Mouse (Mus musculus): ENCODE results near the gene Eif2s3x. TPM values are rescaled to one million over a fixed set of nuclear protein-coding genes. Genes with fewer than 3 reads are reported as not detected.

The Eif2s3x gene
- polyA plus RNA-seq, 1 experiment from 2014 or later = 37.0 TPM

DNA sequence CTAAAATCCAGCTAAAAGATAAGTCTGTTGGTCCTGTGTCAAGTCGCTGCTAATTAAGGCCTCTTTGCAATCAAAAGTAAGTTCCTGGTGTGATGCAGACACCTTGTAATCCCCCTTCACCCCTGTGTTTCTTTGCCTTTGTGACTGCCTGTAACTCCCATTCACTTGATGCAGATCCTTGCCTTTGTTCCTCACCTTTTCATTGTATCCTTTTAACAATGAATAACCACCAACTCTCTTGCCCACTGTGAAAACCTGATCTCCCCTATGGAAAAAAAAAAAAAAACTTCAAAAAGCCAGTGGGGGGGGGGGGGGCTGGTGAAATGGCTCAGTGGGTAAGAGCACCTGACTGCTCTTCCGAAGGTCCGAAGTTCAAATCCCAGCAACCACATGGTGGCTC is 28.8 kb downstream of the Eif2s3x start:
- TF ChIP-seq EP300 (optimal IDR thresholded peaks at IDR 0.05) = no peak
- no peak for TF ChIP-seq CTCF (IDR thresholded peaks at IDR 0.05; ENCODE audit: low read depth)
- 36% methylated on average over 1 of the region's 3 CpGs for WGBS

DNA sequence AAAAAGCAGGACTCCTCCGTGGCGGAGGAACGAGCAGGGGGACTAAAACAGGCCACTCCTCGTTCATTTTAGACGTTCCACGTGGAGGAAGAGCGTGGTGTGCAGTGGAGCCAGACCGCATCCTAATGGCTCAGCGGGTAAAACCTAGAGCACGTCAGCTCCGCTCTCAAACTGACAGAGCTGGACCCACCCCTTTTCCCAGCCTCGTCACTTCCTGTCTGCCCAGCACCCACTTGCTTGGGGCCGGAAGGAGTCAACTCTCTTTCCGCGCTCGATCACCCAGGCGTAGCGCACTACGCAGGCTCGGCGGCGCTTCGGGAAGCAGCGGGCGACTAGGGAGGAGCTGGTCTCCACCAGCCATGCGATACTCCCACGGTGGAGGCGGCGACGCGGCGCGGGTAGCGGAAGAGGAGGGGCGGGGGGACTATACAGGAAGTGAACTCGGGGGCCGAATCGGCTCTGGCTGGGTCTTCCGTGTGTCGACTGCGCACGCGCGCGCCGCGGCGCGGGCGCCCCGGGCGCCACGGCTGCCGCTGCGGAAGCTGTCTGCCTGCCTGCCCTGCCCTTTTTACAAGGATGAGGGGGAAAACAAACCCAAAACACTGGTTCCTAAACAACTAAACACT is 34.8 kb downstream of the Eif2s3x start:
- peak overlapping the region; percentile 45 for H3K4me3 ChIP-seq (ENCODE audit: low read depth, low read length)
- peak; percentile 99 for ATAC-seq (ENCODE audit: low FRiP score, low TSS enrichment)

More for the DNA sequence above, 28.8 kb downstream of the Eif2s3x start:
- no peaks in the 10 kb centered on the region for H3K9me3 ChIP-seq (ENCODE audit: control insufficient read depth, low read length)
- H3K9ac ChIP-seq (ENCODE audit: low read length) = no peak overlapping the region
- ATAC-seq (ENCODE audit: low FRiP score, low TSS enrichment) (no peak), DNase-seq (ENCODE audit: low spot score) (no peak)
- H3K27ac ChIP-seq (replicated peaks) = no peak overlapping the region
- H3K4me2 ChIP-seq (replicated peaks; ENCODE audit: low read depth) = no peak overlapping the region
- H3K36me3 ChIP-seq (ENCODE audit: control insufficient read depth, insufficient read depth, low read length) = no peaks in the 10 kb centered on the region
- no peak overlapping the region for H3K4me3 ChIP-seq (ENCODE audit: low read depth, low read length)
- no peaks in the 10 kb centered on the region for H3K4me1 ChIP-seq (replicated peaks; ENCODE audit: control insufficient read depth, insufficient read depth)
- H3K27me3 ChIP-seq (ENCODE audit: control insufficient read depth, insufficient read depth, low read length) = no peaks in the 10 kb centered on the region

DNA sequence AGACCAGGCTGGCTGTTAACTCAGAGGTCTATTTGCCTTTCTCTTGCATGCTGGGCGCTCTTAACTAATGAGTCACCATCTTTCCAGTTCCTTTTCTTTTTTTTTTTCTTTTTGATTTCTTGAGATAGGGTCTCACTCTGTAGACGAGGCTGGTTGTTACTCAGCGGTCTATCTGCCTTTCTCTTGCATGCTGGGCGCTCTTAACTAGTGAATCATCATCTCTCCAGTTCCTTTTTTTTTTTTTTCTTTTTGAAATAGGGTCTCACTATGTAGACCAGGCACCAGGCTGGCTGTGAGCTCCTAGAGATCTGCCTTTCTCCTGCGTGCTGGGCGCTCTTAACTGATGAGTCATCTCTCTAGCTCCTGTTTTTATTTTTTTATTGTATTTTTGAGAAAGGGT is 43.3 kb downstream of the Eif2s3x start:
- no peak overlapping the region for H3K4me2 ChIP-seq (replicated peaks; ENCODE audit: low read depth)
- H3K9ac ChIP-seq (ENCODE audit: low read length) = no peak overlapping the region
- H3K4me1 ChIP-seq (replicated peaks; ENCODE audit: control insufficient read depth, insufficient read depth) = no peaks in the 10 kb centered on the region
- H3K36me3 ChIP-seq (ENCODE audit: control insufficient read depth, insufficient read depth, low read length) = no peaks in the 10 kb centered on the region
- no peak overlapping the region for H3K27ac ChIP-seq (replicated peaks)
- ATAC-seq (ENCODE audit: low FRiP score, low TSS enrichment) = peak; percentile 15; the same call in 1 of the 2 replicates
- TF ChIP-seq CTCF (IDR thresholded peaks at IDR 0.05; ENCODE audit: low read depth) = no peak
- TF ChIP-seq EP300 (optimal IDR thresholded peaks at IDR 0.05) = no peak
- H3K4me3 ChIP-seq (ENCODE audit: low read depth, low read length) = no peak overlapping the region
- H3K27me3 ChIP-seq (ENCODE audit: control insufficient read depth, insufficient read depth, low read length) = no peaks in the 10 kb centered on the region
- no peaks in the 10 kb centered on the region for H3K9me3 ChIP-seq (ENCODE audit: control insufficient read depth, low read length)
- WGBS = 71% methylated on average over 6 of the region's 6 CpGs
- DNase-seq (ENCODE audit: low spot score) = no peak

More for the DNA sequence above, 34.8 kb downstream of the Eif2s3x start:
- 0 out of 2 replicates have a peak, but pooled peaks have one; percentile 1 for TF ChIP-seq CTCF (IDR thresholded peaks at IDR 0.05; ENCODE audit: low read depth)
- no peak for TF ChIP-seq EP300 (optimal IDR thresholded peaks at IDR 0.05)
- peak; percentile 90 for DNase-seq (ENCODE audit: low spot score)
- H3K36me3 ChIP-seq (ENCODE audit: control insufficient read depth, insufficient read depth, low read length) = no peaks in the 10 kb centered on the region
- no peaks in the 10 kb centered on the region for H3K27me3 ChIP-seq (ENCODE audit: control insufficient read depth, insufficient read depth, low read length)
- H3K4me2 ChIP-seq (replicated peaks; ENCODE audit: low read depth) = peak overlapping the region; percentile 47
- H3K4me1 ChIP-seq (replicated peaks; ENCODE audit: control insufficient read depth, insufficient read depth) = no peaks in the 10 kb centered on the region
- WGBS = under 1% methylated on average over 50 of the region's 55 CpGs
- H3K9ac ChIP-seq (ENCODE audit: low read length) = peak overlapping the region; percentile 50
- no peaks in the 10 kb centered on the region for H3K9me3 ChIP-seq (ENCODE audit: control insufficient read depth, low read length)
- peak overlapping the region; percentile 97 for H3K27ac ChIP-seq (replicated peaks)

DNA sequence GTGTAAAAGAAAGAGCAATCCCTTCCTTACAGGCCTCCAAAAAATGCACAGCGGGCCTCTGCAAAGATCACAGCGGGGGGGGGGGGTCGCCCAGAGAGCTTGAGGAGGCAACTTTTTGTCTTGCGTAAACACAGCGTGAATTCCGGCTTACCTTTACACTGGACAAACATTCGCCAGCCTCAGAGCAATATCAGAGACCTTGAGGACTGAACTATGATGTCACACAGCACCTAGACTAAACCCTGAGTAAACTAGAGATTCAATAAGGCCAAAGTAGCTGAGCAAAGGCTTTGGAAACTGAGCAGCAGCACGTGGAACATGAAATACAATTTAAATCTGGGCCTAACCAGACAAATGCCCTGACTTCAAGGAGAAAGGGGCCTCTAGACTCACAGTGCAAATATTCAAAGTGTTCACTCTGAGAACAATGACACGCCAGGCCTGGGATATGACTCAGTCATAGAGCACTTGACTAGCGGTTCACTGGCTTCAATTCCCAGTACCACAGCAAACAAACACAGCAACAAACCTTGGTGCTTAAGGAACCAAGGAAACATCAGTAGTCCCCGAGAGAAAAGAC is 60.3 kb downstream of the Eif2s3x start:
- H3K27me3 ChIP-seq (ENCODE audit: control insufficient read depth, insufficient read depth, low read length) = no peaks in the 10 kb centered on the region
- peak; percentile 16 for DNase-seq (ENCODE audit: low spot score)
- no peak overlapping the region for H3K27ac ChIP-seq (replicated peaks)
- peak; percentile 71 for ATAC-seq (ENCODE audit: low FRiP score, low TSS enrichment)
- 21% methylated on average over 11 of the region's 11 CpGs for WGBS
- no peaks in the 10 kb centered on the region for H3K4me1 ChIP-seq (replicated peaks; ENCODE audit: control insufficient read depth, insufficient read depth)
- TF ChIP-seq CTCF (IDR thresholded peaks at IDR 0.05; ENCODE audit: low read depth) = no peak
- no peak for TF ChIP-seq EP300 (optimal IDR thresholded peaks at IDR 0.05)
- no peaks in the 10 kb centered on the region for H3K9me3 ChIP-seq (ENCODE audit: control insufficient read depth, low read length)
- H3K36me3 ChIP-seq (ENCODE audit: control insufficient read depth, insufficient read depth, low read length) = no peaks in the 10 kb centered on the region
- no peak overlapping the region for H3K9ac ChIP-seq (ENCODE audit: low read length)
- H3K4me3 ChIP-seq (ENCODE audit: low read depth, low read length) = no peak overlapping the region
- no peak overlapping the region for H3K4me2 ChIP-seq (replicated peaks; ENCODE audit: low read depth)

DNA sequence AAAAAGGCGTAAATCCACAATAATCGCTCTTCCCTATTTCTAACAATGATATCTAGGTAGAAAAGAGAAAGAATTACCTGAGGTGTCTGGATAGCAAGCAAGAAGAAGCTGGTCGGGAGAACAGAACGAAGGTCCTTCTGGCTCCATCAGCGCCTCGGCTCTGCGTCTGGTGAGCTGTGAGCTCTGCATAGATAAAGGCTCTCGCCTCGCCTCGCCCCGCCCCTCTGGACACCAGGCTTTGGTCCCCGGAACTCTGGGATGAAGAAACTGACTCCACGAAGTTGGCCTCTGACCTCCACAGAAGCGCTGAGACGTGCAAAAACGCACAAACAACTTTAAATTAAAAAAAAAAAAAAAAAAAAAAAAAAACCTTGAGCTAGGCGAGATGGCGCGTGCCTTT is 62.2 kb downstream of the Eif2s3x start:
- Histone ChIP-seq H3K4me3 (ENCODE audit: low read depth, low read length) (no peak overlapping the region), H3K36me3 (ENCODE audit: control insufficient read depth, insufficient read depth, low read length) (no peaks in the 10 kb centered on the region), H3K27me3 (ENCODE audit: control insufficient read depth, insufficient read depth, low read length) (no peaks in the 10 kb centered on the region), H3K4me2 (replicated peaks; ENCODE audit: low read depth) (no peak overlapping the region), H3K27ac (replicated peaks) (no peak overlapping the region), H3K9ac (ENCODE audit: low read length) (no peak overlapping the region), H3K9me3 (ENCODE audit: control insufficient read depth, low read length) (no peaks in the 10 kb centered on the region), H3K4me1 (replicated peaks; ENCODE audit: control insufficient read depth, insufficient read depth) (no peaks in the 10 kb centered on the region)
- no peak for TF ChIP-seq EP300 (optimal IDR thresholded peaks at IDR 0.05)
- DNase-seq (ENCODE audit: low spot score) (no peak), ATAC-seq (ENCODE audit: low FRiP score, low TSS enrichment) (no peak)
- WGBS = 73% methylated on average over 19 of the region's 19 CpGs

DNA sequence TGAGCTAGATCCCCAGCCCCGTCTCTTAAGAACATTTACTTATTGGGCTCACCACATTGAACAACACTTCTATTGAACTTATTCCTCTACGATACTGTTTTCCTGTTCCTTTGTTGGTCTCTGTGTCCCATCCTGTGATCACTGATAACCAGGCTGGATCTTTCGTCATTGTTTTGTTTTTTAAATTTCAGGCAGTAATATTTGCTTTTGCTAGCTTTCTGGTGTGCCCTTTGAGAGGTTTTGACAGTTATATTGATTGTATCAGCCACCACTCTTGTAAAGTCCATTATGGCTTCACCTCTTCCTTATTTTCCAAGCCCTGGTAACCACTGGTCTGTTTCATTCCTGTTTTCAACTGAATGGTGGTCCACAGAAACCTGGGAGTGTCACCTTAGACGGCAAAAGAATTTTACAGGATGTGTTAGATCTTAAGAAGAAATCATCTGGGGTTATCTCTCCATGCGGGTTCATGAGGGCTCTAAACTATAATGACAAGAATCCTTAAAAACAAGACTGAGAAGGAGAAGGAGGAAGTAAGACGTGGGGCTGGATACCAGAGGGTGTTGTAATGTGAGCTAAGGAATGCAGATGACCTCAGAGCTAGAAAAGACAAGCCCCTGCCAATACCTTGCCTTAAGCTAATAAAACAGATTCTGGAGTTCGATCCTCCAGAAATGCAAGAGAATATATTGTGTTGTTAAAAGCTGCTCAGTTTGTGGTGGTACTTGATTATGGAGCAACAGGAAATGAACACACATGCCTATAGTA is 70.5 kb downstream of the Eif2s3x start:
- H3K27ac ChIP-seq (replicated peaks) = no peak overlapping the region
- no peaks in the 10 kb centered on the region for H3K4me1 ChIP-seq (replicated peaks; ENCODE audit: control insufficient read depth, insufficient read depth)
- H3K36me3 ChIP-seq (ENCODE audit: control insufficient read depth, insufficient read depth, low read length) = no peaks in the 10 kb centered on the region
- no peak overlapping the region for H3K9ac ChIP-seq (ENCODE audit: low read length)
- H3K27me3 ChIP-seq (ENCODE audit: control insufficient read depth, insufficient read depth, low read length) = no peaks in the 10 kb centered on the region
- ATAC-seq (ENCODE audit: low FRiP score, low TSS enrichment) (no peak), DNase-seq (ENCODE audit: low spot score) (no peak)
- 52% methylated on average over 7 of the region's 7 CpGs for WGBS
- no peak overlapping the region for H3K4me2 ChIP-seq (replicated peaks; ENCODE audit: low read depth)
- H3K4me3 ChIP-seq (ENCODE audit: low read depth, low read length) = no peak overlapping the region
- TF ChIP-seq EP300 (optimal IDR thresholded peaks at IDR 0.05) (no peak), CTCF (IDR thresholded peaks at IDR 0.05; ENCODE audit: low read depth) (no peak)
- H3K9me3 ChIP-seq (ENCODE audit: control insufficient read depth, low read length) = no peaks in the 10 kb centered on the region

Measured in stomach, postnatal 0 days (tissue).